Mouse (Mus musculus) frontal cortex, adult 2 months (tissue): ENCODE measurements around the gene Gm10306. TPM values are rescaled to one million over a fixed set of nuclear protein-coding genes. Genes with fewer than 3 reads are reported as not detected.
A peak's percentile ranks its signal among the peaks of the same experiment; 100 is the strongest.

Experiments
- DNase-seq, 2 experiments: peaks; one replicate each; pipeline ENCODE4 v3.0.0; 2022; ENCODE audit warnings: low spot score in 1 of 2; ENCODE audit errors: extremely low spot score in 1 of 2
- polyA plus RNA-seq: library from polyadenylated mRNA; depleted of rRNA; stranded (reverse); fragments of >200 nt; gene quantifications from 2 replicates; pipeline ENCODE4 v1.2.3, GENCODE M21; 2012; rRNA removed

The Gm10306 gene
- polyA plus RNA-seq: 0.28 TPM in 1 of 2 replicates, not detected in the other

GRCm38 (mm10) chr4:94556265-94557054, at the start of gene Gm10306, which contains the start of gene Caap1:
TSS of gene Gm10306 (plus strand) at chr4:94556546.
TSS of gene Caap1 (minus strand) at chr4:94556796.
- peak; percentile 77 to 96 for DNase-seq

- DNase-seq: no peak
Measured at GRCm38 (mm10) chr4:94515366-94515765, 41.0 kb upstream of the Gm10306 start.

- DNase-seq: peak in 1 of 2 experiments; percentile 81
Measured at GRCm38 (mm10) chr4:94517631-94518030, 38.7 kb upstream of the Gm10306 start.

- DNase-seq: peak in 1 of 2 experiments; percentile 35
Measured at GRCm38 (mm10) chr4:94523321-94523720, 33.0 kb upstream of the Gm10306 start.

GRCm38 (mm10) chr4:94529448-94529847, 26.9 kb upstream of the Gm10306 start:
- no peak for DNase-seq

- no peak for DNase-seq
Measured at GRCm38 (mm10) chr4:94533205-94533604, 23.1 kb upstream of the Gm10306 start.

- no peak for DNase-seq
Measured at GRCm38 (mm10) chr4:94543041-94543440, 13.3 kb upstream of the Gm10306 start.

GRCm38 (mm10) chr4:94544321-94544720, 12.0 kb upstream of the Gm10306 start:
- DNase-seq: peak in 1 of 2 experiments; percentile 8

GRCm38 (mm10) chr4:94554955-94555494, 1.3 kb upstream of the Gm10306 start:
- no peak for DNase-seq

GRCm38 (mm10) chr4:94557145-94557544, 799 bp downstream of the Gm10306 start:
- DNase-seq: peak in 1 of 2 experiments; percentile 11

- DNase-seq: no peak
Measured at GRCm38 (mm10) chr4:94559266-94559665, 2.9 kb downstream of the Gm10306 start.

GRCm38 (mm10) chr4:94560316-94560715, 4.0 kb downstream of the Gm10306 start:
- no peak for DNase-seq

- no peak for DNase-seq
Measured at GRCm38 (mm10) chr4:94561954-94562648, 5.8 kb downstream of the Gm10306 start.

GRCm38 (mm10) chr4:94564297-94564696, 8.0 kb downstream of the Gm10306 start:
- no peak for DNase-seq

GRCm38 (mm10) chr4:94572677-94573076, 16.3 kb downstream of the Gm10306 start:
- DNase-seq: no peak

GRCm38 (mm10) chr4:94591765-94592381, 35.5 kb downstream of the Gm10306 start:
- no peak for DNase-seq

GRCm38 (mm10) chr4:94592709-94593108, 36.4 kb downstream of the Gm10306 start:
- DNase-seq: no peak

- no peak for DNase-seq
Measured at GRCm38 (mm10) chr4:94601395-94601794, 45.0 kb downstream of the Gm10306 start.

- DNase-seq: peak in 1 of 2 experiments; percentile 36
Measured at GRCm38 (mm10) chr4:94602496-94603030, 46.2 kb downstream of the Gm10306 start.

- DNase-seq: peak; percentile 89 to 93
Measured at GRCm38 (mm10) chr4:94603031-94603629, 46.8 kb downstream of the Gm10306 start, which contains the start of gene Plaa. TSS of gene Plaa (minus strand) at chr4:94603244.
